Mouse (Mus musculus) myocyte (in vitro differentiated cells): ENCODE results near the gene Gm42791.

Source experiments
- MAX ChIP-seq: IDR thresholded peaks from one replicate; pipeline ENCODE4 v1.6.1; 2011; ENCODE audit warnings: low read depth, mild to moderate bottlenecking, control low read depth
- POLR2A ChIP-seq: IDR thresholded peaks from one replicate; pipeline ENCODE4 v1.6.1; 2011; ENCODE audit warnings: low read depth, mild to moderate bottlenecking, control low read depth, moderate library complexity; ENCODE audit not compliant: insufficient read length
- TCF3 ChIP-seq: IDR thresholded peaks from one replicate; pipeline ENCODE4 v1.6.1; 2011; ENCODE audit warnings: low read depth, control low read depth; ENCODE audit not compliant: insufficient read length

DNA sequence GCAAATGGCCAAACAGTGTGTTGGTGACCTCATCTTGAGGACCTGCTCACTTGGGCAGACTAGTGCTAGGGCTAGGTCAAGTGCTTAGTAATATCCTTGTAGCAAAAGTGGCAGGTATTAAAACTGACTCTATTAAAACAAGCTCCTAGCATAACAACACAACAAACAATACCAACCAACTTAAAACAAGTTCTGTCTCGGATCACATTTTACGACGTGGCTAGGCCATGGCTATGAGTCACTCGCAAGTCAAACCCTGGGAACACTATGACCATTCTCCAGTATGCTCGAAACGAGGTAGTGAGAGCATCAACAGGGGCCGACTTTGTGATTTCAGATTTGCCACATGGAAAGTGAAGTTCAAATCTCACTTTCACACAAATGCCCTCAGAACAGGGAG is 99.1 kb downstream of the Gm42791 start:
- TF ChIP-seq TCF3 (no peak), POLR2A (no peak), MAX (no peak)
